8 mouse cellular contexts compared by ENCODE assay signal in the genomic region with DNA sequence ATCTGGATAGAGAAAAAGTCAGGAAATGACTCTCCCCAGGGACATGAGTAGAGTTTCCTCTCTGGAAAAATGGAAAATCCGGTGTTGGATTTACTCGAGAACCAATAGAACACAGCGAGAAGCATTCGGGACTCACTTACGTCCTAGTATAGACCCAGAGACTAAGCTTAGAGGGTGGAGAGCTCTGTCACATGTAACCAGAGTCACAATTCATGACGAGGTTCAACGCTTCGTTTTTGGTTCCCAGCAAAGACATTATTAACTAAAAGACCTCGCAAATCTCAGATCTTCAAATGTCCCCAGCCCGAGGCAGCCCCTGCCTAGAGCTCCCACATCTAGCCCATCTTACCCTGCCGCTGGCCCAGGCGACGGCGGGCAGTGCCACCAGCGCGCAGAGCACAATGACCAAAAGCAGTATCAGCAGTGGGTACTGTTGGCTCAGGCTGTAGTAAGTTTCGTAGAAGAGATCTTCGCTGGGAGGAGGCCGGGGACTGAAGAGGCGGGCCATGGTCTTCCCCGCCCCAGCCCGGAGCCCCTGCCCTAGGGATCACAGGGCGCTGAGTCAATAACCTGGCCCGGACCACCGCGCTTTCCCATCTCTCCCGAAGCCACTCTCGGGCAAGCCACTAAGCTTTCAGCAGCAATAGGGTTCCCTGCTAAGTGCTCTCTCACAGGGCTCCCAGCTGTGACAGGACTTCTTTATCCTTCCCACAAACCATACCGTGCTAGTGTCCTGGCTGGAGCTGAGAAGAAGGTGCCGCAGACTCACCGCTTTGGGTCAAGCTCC. TPM values are rescaled to one million over a fixed set of nuclear protein-coding genes. Genes with fewer than 3 reads are reported as not detected.
A peak's percentile ranks its signal among the peaks of the same experiment; 100 is the strongest.
DNase-seq lines count a peak whose midpoint lies in the region; ATAC-seq and TF ChIP-seq lines count a peak whose summit lies in the region.

No protein-coding gene starts in this region.

- WGBS in limb, embryonic 15.5 days, result 3% methylated on average over 31 of the region's 31 CpGs
- WGBS in neural tube, embryonic 12.5 days, result 3% methylated on average over 31 of the region's 31 CpGs

- peak overlapping the region; percentile 78 for H3K4me2 ChIP-seq in limb, embryonic 15.5 days
- H3K4me2 ChIP-seq in neural tube, embryonic 12.5 days (replicated peaks), result peak overlapping the region; percentile 51

- peak; percentile 45 for DNase-seq in retina, embryonic 14.5 days (ENCODE audit: low spot score)
- no peak for DNase-seq in retina, postnatal 1 day
- DNase-seq in heart, postnatal 4 days, result peak; percentile 34
- DNase-seq in frontal cortex, adult 2 months (ENCODE audit: extremely low spot score in 1 of 2, low spot score in 1 of 2), result no peak

- peak overlapping the region; percentile 31 for H3K4me3 ChIP-seq in embryonic fibroblast, embryonic 13.5 days (ENCODE audit: insufficient read depth, low read length)
- peak overlapping the region; percentile 51 for H3K4me3 ChIP-seq in limb, embryonic 15.5 days
- peak overlapping the region; percentile 26 for H3K4me3 ChIP-seq in neural tube, embryonic 12.5 days

- ATAC-seq in limb, embryonic 15.5 days (ENCODE audit: insufficient number of reproducible peaks, low FRiP score, low TSS enrichment, low read depth), result peak; percentile 45; the same call in 1 of the 2 replicates
- no peak for ATAC-seq in neural tube, embryonic 12.5 days (ENCODE audit: low FRiP score, low read depth)
- no peak for ATAC-seq in erythroblast, adult 5-6 weeks (replicated peaks; ENCODE audit: low FRiP score, poor library complexity, severe bottlenecking)

- H3K27me3 ChIP-seq in limb, embryonic 15.5 days, result peaks cover 35% of the 10 kb centered on the region
- peaks cover 72% of the 10 kb centered on the region for H3K27me3 ChIP-seq in neural tube, embryonic 12.5 days (replicated peaks)

- TF ChIP-seq POLR2A in embryonic fibroblast, embryonic 13.5 days (IDR thresholded peaks at IDR 0.05; ENCODE audit: low read depth, low read length), result peak; percentile 58

- no peaks in the 10 kb centered on the region for H3K9me3 ChIP-seq in limb, embryonic 15.5 days
- H3K9me3 ChIP-seq in neural tube, embryonic 12.5 days, result no peaks in the 10 kb centered on the region

- H3K4me1 ChIP-seq in embryonic fibroblast, embryonic 13.5 days (ENCODE audit: control insufficient read depth, insufficient read depth, low read length), result peaks cover 2% of the 10 kb centered on the region; the same call in 1 of the 2 replicates
- H3K4me1 ChIP-seq in limb, embryonic 15.5 days, result peaks cover 40% of the 10 kb centered on the region
- H3K4me1 ChIP-seq in neural tube, embryonic 12.5 days, result peaks cover 6% of the 10 kb centered on the region

- TF ChIP-seq CTCF in embryonic fibroblast, embryonic 13.5 days (IDR thresholded peaks at IDR 0.05; ENCODE audit: borderline replicate concordance, insufficient read depth, low read length), result no peak

- peak overlapping the region; percentile 72 for H3K27ac ChIP-seq in embryonic fibroblast, embryonic 13.5 days (ENCODE audit: insufficient read depth, low read length)
- H3K27ac ChIP-seq in limb, embryonic 15.5 days, result peak overlapping the region; percentile 88
- H3K27ac ChIP-seq in neural tube, embryonic 12.5 days, result no peak overlapping the region

- peak overlapping the region; percentile 55 for H3K9ac ChIP-seq in limb, embryonic 15.5 days
- peak overlapping the region; percentile 26; the same call in 1 of the 2 replicates for H3K9ac ChIP-seq in neural tube, embryonic 12.5 days

- peaks cover 14% of the 10 kb centered on the region; the same call in 1 of the 2 replicates for H3K36me3 ChIP-seq in limb, embryonic 15.5 days
- H3K36me3 ChIP-seq in neural tube, embryonic 12.5 days, result no peaks in the 10 kb centered on the region

RNA-seq across cellular contexts. Expression of gene Adcy4, which starts 0.5 kb away (rescaled TPM):
- 8.7 and 18.0 TPM in 2 replicates for polyA plus RNA-seq in embryonic fibroblast, embryonic 13.5 days (2011; ENCODE audit: insufficient read length, low read depth, missing spikeins)
- 10 to 100 TPM; 18.9 to 22.3 TPM for total RNA-seq in heart, postnatal 4 days (2021)
- 16.8 and 21.3 TPM in 2 replicates for polyA plus RNA-seq in limb, embryonic 15.5 days (2015; fragmentation: Nextera tagmentation; extraction: Ambion mirVana)
- 9.2 and 10.1 TPM in 2 replicates for polyA plus RNA-seq in neural tube, embryonic 12.5 days (2016; fragmentation: Nextera tagmentation; extraction: Ambion mirVana)
- 4.0 and 4.3 TPM in 2 replicates for polyA plus RNA-seq in frontal cortex, adult 2 months (2012; rRNA removed)
- total RNA-seq in erythroblast, adult 5-6 weeks (2015; ENCODE audit: low replicate concordance), result not detected in 2 replicates
- total RNA-seq in erythroblast, adult 5-6 weeks (2017; ENCODE audit: low replicate concordance), result not detected in 2 replicates

RNA-seq across cellular contexts. Expression of gene Ripk3, which starts 5.3 kb away (rescaled TPM):
- polyA plus RNA-seq in embryonic fibroblast, embryonic 13.5 days (2011; ENCODE audit: insufficient read length, low read depth, missing spikeins), result 109 and 141 TPM in 2 replicates
- total RNA-seq in heart, postnatal 4 days (2021), result 10 to 100 TPM; 10.6 to 14.0 TPM
- polyA plus RNA-seq in limb, embryonic 15.5 days (2015; fragmentation: Nextera tagmentation; extraction: Ambion mirVana), result 35.0 and 37.6 TPM in 2 replicates
- polyA plus RNA-seq in neural tube, embryonic 12.5 days (2016; fragmentation: Nextera tagmentation; extraction: Ambion mirVana), result 7.9 and 8.7 TPM in 2 replicates
- 0.67 and 0.68 TPM in 2 replicates for polyA plus RNA-seq in frontal cortex, adult 2 months (2012; rRNA removed)
- 17.1 and 22.6 TPM in 2 replicates for total RNA-seq in erythroblast, adult 5-6 weeks (2015; ENCODE audit: low replicate concordance)
- total RNA-seq in erythroblast, adult 5-6 weeks (2017; ENCODE audit: low replicate concordance), result 6.7 and 7.2 TPM in 2 replicates

RNA-seq across cellular contexts. Expression of gene Ltb4r1, which starts 17.6 kb away (rescaled TPM):
- 0.82 and 1.0 TPM in 2 replicates for polyA plus RNA-seq in embryonic fibroblast, embryonic 13.5 days (2011; ENCODE audit: insufficient read length, low read depth, missing spikeins)
- under 1 TPM; 0.50 TPM for total RNA-seq in heart, postnatal 4 days (2021)
- 1.2 and 1.4 TPM in 2 replicates for polyA plus RNA-seq in limb, embryonic 15.5 days (2015; fragmentation: Nextera tagmentation; extraction: Ambion mirVana)
- polyA plus RNA-seq in neural tube, embryonic 12.5 days (2016; fragmentation: Nextera tagmentation; extraction: Ambion mirVana), result 0.23 and 0.37 TPM in 2 replicates
- 0.11 and 0.14 TPM in 2 replicates for polyA plus RNA-seq in frontal cortex, adult 2 months (2012; rRNA removed)
- total RNA-seq in erythroblast, adult 5-6 weeks (2015; ENCODE audit: low replicate concordance), result 6.3 and 14.8 TPM in 2 replicates
- 9.3 and 21.8 TPM in 2 replicates for total RNA-seq in erythroblast, adult 5-6 weeks (2017; ENCODE audit: low replicate concordance)

RNA-seq across cellular contexts. Expression of gene Ltb4r2, which starts 22.1 kb away (rescaled TPM):
- 2.0 TPM in 2 replicates for polyA plus RNA-seq in embryonic fibroblast, embryonic 13.5 days (2011; ENCODE audit: insufficient read length, low read depth, missing spikeins)
- total RNA-seq in heart, postnatal 4 days (2021), result under 1 TPM; 0.11 to 0.26 TPM
- 0.83 and 1.3 TPM in 2 replicates for polyA plus RNA-seq in limb, embryonic 15.5 days (2015; fragmentation: Nextera tagmentation; extraction: Ambion mirVana)
- 0.37 and 0.52 TPM in 2 replicates for polyA plus RNA-seq in neural tube, embryonic 12.5 days (2016; fragmentation: Nextera tagmentation; extraction: Ambion mirVana)
- 0.18 and 0.19 TPM in 2 replicates for polyA plus RNA-seq in frontal cortex, adult 2 months (2012; rRNA removed)
- total RNA-seq in erythroblast, adult 5-6 weeks (2015; ENCODE audit: low replicate concordance), result not detected in 2 replicates
- total RNA-seq in erythroblast, adult 5-6 weeks (2017; ENCODE audit: low replicate concordance), result 0.14 TPM in 1 of 2 replicates, not detected in the other

RNA-seq across cellular contexts. Expression of gene Cideb, which starts 25.1 kb away (rescaled TPM):
- polyA plus RNA-seq in embryonic fibroblast, embryonic 13.5 days (2011; ENCODE audit: insufficient read length, low read depth, missing spikeins), result 0.95 TPM in 1 of 2 replicates, not detected in the other
- total RNA-seq in heart, postnatal 4 days (2021), result 1 to 10 TPM; 1.2 to 2.2 TPM
- polyA plus RNA-seq in limb, embryonic 15.5 days (2015; fragmentation: Nextera tagmentation; extraction: Ambion mirVana), result 0.58 and 0.74 TPM in 2 replicates
- 0.30 TPM in 1 of 2 replicates, not detected in the other for polyA plus RNA-seq in neural tube, embryonic 12.5 days (2016; fragmentation: Nextera tagmentation; extraction: Ambion mirVana)
- 15.6 and 18.7 TPM in 2 replicates for polyA plus RNA-seq in frontal cortex, adult 2 months (2012; rRNA removed)
- 2.1 TPM in 1 of 2 replicates, not detected in the other for total RNA-seq in erythroblast, adult 5-6 weeks (2015; ENCODE audit: low replicate concordance)
- total RNA-seq in erythroblast, adult 5-6 weeks (2017; ENCODE audit: low replicate concordance), result 0.94 TPM in 1 of 2 replicates, not detected in the other

Comparison
In these comparisons a context has a peak if more than half of its experiments do, and no peak if none do; other contexts are left out.
1. DNase-seq: peak in retina, embryonic 14.5 days (single experiment) and heart, postnatal 4 days (single experiment); none in retina, postnatal 1 day (single experiment) and frontal cortex, adult 2 months (0 of 2).
2. Peak in every context shown above with its lines, with median percentiles within 50 percentile points of each other: H3K4me3 ChIP-seq.